Mouse (Mus musculus): Measurements from ENCODE around the gene Gm42420. TPM values are rescaled to one million over a fixed set of nuclear protein-coding genes. Genes with fewer than 3 reads are reported as not detected.
A peak's percentile ranks its signal among the peaks of the same experiment; 100 is the strongest.

Gene Gm42420
- polyA plus RNA-seq, 1 experiment = not detected

DNA sequence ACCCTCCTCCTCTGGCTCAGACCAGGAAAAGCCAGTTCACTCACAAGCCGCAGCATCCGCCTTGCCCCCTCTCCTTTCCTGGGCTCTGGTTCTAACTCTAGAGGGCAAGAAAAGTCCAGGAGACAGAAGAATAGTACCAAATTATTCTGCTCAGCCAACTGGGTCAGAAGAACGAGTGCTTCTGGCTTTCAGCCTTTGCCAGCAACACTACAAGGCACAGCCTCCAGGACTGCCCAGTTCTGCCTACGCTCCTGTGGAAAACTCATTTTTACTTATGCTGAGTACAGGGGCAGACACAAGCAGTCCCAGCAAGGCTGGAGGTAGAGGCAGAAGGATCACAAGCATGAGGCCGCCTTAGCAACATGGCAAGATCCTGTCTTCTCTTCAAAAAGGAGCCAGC lies 37.5 kb upstream of the Gm42420 start:
- Histone ChIP-seq H3K4me3 (ENCODE audit: insufficient read depth, low read length) (no peak overlapping the region), H3K4me1 (ENCODE audit: control insufficient read depth, insufficient read depth, low read length) (peaks cover 12% of the 10 kb centered on the region), H3K27ac (ENCODE audit: insufficient read depth, low read length) (no peak overlapping the region)
- TF ChIP-seq CTCF (IDR thresholded peaks at IDR 0.05; ENCODE audit: borderline replicate concordance, insufficient read depth, low read length) (no peak), POLR2A (IDR thresholded peaks at IDR 0.05; ENCODE audit: low read depth, low read length) (no peak)

DNA sequence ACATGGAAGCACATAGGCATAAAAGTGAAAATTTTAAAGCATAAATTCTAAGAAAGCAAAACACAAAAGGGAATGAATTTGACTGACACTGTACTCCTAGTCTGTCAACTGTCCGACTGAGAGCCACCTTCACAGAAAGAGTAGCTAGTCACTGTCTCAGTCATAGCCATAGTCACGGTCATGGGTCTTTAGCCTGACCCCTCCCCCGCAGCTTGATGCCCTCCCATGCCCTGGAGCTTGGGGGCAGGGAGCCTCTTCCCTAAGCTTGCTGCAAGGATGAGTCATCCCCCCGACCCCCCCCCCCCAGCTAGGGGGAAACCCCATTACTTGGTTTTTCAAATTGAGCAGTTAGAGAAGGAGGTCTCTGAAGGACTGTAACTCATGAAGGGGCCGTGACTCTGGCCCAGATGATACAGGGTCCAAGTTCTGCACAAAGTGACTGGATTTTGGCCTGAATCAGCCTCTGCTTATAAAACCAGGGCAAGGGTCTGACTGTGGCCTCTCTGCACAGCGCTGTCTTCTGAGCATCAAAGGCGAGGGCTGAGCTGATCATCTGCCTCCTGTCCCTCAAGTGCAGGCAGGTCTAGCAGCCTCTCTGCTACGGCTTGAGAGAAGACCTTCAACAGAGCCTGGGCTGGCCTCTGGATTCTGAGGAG lies 33.4 kb upstream of the Gm42420 start:
- Histone ChIP-seq H3K4me3 (ENCODE audit: insufficient read depth, low read length) (no peak overlapping the region), H3K27ac (ENCODE audit: insufficient read depth, low read length) (peak overlapping the region; percentile 15), H3K4me1 (ENCODE audit: control insufficient read depth, insufficient read depth, low read length) (0 out of 2 replicates have a peak, but pooled peaks cover 4% of the 10 kb centered on the region)
- TF ChIP-seq CTCF (IDR thresholded peaks at IDR 0.05; ENCODE audit: borderline replicate concordance, insufficient read depth, low read length) = no peak
- no peak for TF ChIP-seq POLR2A (IDR thresholded peaks at IDR 0.05; ENCODE audit: low read depth, low read length)

DNA sequence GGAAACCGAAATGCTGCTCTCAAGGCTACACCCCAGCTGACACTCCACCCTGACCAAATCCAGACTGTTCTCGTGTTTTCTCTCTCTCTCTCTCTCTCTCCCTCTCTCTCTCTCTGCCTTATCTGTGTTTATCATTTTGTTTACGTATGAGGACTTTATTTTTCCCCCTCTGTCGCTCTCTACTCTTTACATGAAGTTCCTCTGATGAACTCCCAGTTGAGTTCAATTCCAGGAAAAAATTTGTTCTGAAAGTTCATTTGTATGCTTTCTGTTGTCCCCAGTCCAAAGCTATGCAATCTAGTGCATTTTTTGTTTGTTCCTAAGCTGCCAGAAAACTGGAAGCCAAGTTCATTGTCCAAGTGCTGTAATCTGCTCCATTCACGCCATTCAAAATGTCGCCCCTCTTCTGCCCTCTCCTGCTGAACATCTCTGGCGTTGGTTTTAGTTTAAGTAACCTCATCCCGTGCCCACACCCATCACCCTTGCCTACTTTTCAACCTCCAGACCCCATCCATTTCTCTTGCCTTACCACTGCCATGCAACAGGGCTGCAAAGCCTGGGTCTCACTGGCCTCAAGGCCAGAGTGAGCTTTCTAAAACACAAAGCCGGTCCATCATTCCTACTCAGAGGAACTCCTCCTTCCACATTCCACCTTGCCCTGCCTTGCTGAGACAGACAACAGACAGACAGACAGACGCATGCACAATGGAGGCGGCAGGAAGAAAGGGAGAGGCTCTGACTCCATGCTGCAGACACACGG lies 30.5 kb upstream of the Gm42420 start:
- Histone ChIP-seq H3K4me1 (ENCODE audit: control insufficient read depth, insufficient read depth, low read length) (peaks cover 12% of the 10 kb centered on the region; the same call in 1 of the 2 replicates), H3K4me3 (ENCODE audit: insufficient read depth, low read length) (no peak overlapping the region), H3K27ac (ENCODE audit: insufficient read depth, low read length) (no peak overlapping the region)
- no peak for TF ChIP-seq CTCF (IDR thresholded peaks at IDR 0.05; ENCODE audit: borderline replicate concordance, insufficient read depth, low read length)
- TF ChIP-seq POLR2A (IDR thresholded peaks at IDR 0.05; ENCODE audit: low read depth, low read length) = no peak

DNA sequence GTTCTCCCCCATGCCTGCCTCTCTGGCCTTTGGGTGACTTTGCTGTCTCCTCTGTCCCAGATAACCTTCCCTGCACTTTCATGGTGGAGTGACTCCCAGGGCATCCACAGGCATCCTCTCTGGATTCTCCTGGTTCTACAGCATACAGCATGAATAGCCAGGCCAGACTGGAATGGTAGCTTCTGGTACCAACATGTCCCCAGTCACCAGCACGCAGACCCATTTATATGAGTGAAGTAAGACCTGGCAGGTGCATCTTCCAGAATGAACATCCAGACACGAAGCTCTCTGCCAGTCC lies 30.0 kb upstream of the Gm42420 start:
- H3K4me3 ChIP-seq (ENCODE audit: insufficient read depth, low read length) = no peak overlapping the region
- TF ChIP-seq POLR2A (IDR thresholded peaks at IDR 0.05; ENCODE audit: low read depth, low read length) = no peak
- no peak for TF ChIP-seq CTCF (IDR thresholded peaks at IDR 0.05; ENCODE audit: borderline replicate concordance, insufficient read depth, low read length)
- no peak overlapping the region for H3K27ac ChIP-seq (ENCODE audit: insufficient read depth, low read length)
- H3K4me1 ChIP-seq (ENCODE audit: control insufficient read depth, insufficient read depth, low read length) = peaks cover 12% of the 10 kb centered on the region; the same call in 1 of the 2 replicates

DNA sequence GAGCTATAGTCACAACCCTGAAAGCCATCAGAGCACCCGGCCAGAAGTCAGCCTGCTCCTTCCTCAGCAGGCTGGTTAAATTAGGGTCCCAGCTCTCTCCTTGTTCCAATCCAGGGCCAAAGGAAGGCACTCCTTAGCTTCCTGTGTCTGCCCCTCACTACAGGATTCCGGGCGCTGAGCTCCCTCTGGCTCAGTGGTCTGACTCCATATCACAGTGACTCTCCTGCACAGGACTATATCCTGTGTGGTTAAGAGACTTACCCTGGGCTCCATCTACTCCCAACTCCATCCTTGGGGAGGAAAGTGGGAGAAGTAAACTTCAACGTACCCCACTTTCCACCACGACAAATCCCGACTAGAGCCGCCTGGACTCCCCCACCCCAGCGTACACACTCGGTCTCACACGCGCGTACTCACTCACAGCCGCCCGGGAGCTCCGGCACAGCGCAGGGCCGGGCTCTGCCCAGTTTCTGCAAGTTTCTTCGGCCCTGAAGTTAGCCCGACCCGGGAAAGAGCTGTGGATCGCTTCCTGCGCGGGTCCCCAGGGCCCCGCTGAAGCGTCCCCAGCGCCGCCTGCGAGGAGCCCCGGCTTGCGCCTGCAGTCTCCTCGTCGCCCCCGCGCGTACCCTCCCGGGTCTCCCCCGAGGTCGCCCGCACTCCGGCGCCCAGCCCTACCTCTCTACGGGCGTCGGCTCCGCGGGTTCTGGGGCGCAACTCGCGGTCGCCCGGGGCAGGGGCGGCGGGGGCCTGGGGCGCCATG lies 28.5 kb upstream of the Gm42420 start:
- peak overlapping the region; percentile 65 for H3K27ac ChIP-seq (ENCODE audit: insufficient read depth, low read length)
- peaks cover 12% of the 10 kb centered on the region; the same call in 1 of the 2 replicates for H3K4me1 ChIP-seq (ENCODE audit: control insufficient read depth, insufficient read depth, low read length)
- H3K4me3 ChIP-seq (ENCODE audit: insufficient read depth, low read length) = peak overlapping the region; percentile 94
- no peak for TF ChIP-seq POLR2A (IDR thresholded peaks at IDR 0.05; ENCODE audit: low read depth, low read length)
- TF ChIP-seq CTCF (IDR thresholded peaks at IDR 0.05; ENCODE audit: borderline replicate concordance, insufficient read depth, low read length) = no peak

DNA sequence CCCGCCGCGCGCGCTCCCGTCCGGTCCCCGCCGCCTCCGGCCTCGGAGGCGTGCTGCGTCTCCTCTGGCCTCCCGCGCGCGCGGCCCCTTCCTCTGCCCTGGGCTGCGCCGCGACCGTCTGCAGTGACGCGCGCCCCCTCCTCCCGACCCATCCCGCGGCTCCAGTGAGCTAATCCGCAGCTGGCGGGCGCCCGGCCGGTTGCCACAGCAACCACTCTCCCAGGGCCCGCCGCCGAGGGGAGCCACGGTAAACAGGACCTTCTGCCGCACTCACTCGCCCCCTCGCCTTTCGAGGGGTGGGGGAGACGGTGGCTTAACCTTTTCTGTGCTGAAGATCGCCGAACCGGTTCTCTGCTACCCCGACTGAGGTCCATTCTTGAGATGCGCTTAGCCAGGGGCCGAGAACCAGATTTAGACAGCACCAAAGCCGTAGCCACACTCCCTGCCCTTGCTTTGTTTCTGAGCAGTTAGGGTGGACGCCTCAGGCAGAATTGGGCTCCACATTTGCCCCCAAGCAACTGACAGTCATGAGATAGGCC lies 27.8 kb upstream of the Gm42420 start, which contains the start of gene Dennd2a:
Gene Dennd2a (minus strand): TSS at position 145 of the 539 bp plus-strand sequence.
- Histone ChIP-seq H3K4me3 (ENCODE audit: insufficient read depth, low read length) (peak within 1 kb of the TSS; percentile 94), H3K4me1 (ENCODE audit: control insufficient read depth, insufficient read depth, low read length) (peaks cover 8% of the 10 kb centered on the region; the same call in 1 of the 2 replicates), H3K27ac (ENCODE audit: insufficient read depth, low read length) (peak within 1 kb of the TSS; percentile 65)
- TF ChIP-seq POLR2A (IDR thresholded peaks at IDR 0.05; ENCODE audit: low read depth, low read length) (peak; percentile 54; the same call in 1 of the 2 replicates), CTCF (IDR thresholded peaks at IDR 0.05; ENCODE audit: borderline replicate concordance, insufficient read depth, low read length) (no peak)

DNA sequence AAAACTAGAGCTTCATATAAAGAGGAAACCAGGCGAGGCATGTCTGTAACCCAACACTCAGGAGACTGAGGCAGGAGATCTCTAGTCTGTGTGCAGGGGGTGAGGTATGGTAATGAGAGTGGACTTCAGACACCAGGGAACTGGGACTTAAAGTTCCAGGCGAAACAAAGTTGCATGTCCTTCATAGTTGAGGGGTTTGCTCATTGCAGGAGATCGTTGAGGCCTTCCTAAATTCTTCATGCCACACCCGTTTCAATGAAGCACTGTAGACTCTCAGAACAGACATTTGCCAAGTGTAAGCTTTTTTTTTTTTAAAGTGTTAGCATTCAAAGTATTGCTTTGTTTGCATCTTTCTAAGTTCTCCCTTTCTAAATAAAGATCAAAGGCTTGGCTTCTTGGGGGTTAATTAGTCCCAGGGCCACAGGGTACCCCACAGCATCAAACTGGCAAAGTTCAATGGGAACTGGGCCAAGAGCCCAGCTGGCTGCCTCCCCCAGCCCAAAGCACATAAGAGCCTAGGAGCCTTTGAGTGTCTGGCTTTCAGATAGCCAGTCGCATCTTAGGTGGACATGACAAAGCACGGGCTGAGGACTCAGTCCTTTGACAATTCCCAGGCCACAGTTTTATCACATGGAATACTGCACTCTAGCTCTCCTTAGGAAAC lies 26.1 kb upstream of the Gm42420 start:
- Histone ChIP-seq H3K27ac (ENCODE audit: insufficient read depth, low read length) (peak overlapping the region; percentile 53; the same call in 1 of the 2 replicates), H3K4me1 (ENCODE audit: control insufficient read depth, insufficient read depth, low read length) (peaks cover 8% of the 10 kb centered on the region; the same call in 1 of the 2 replicates), H3K4me3 (ENCODE audit: insufficient read depth, low read length) (no peak overlapping the region)
- TF ChIP-seq POLR2A (IDR thresholded peaks at IDR 0.05; ENCODE audit: low read depth, low read length) (no peak), CTCF (IDR thresholded peaks at IDR 0.05; ENCODE audit: borderline replicate concordance, insufficient read depth, low read length) (no peak)

DNA sequence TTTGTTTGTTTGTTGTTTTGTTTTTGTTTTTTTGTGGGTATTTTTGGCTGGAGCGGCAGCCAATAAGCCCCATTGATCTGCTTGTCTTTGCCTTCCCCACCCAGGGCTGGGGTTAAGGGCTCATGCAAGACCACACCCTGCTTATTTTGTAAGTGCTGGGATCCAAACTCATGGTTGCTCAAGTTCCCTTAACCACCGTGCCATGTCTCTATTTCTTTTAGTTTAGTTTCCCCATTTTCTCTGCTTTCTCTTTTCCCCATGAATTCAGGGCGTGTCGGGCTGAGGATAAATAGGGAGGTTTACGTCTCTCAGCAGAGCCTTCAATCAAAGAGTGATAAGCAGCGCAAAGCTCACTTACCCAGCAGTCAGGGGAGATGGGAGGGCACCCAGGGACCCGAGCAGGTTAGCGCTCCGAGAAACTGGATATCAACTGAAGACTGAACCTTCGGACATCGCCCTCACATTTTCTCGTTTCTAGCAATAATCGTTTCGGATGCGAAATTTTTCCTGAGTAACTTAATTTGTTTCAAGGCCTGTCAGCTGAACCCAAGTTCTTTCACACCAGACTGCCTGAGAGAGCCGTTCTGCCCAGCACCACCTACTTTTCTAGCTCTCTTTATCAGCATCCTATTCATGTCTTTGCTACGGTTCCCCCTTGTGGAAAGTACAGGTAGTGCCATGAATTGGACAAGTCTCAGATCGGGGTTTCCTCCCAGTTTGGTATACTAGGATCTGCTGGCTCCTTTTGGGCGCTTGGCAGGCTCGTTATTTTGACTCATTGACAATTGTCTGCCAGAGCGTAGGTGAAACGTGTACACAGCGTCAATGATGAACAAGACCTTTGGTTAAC lies 23.2 kb upstream of the Gm42420 start:
- no peak for TF ChIP-seq CTCF (IDR thresholded peaks at IDR 0.05; ENCODE audit: borderline replicate concordance, insufficient read depth, low read length)
- TF ChIP-seq POLR2A (IDR thresholded peaks at IDR 0.05; ENCODE audit: low read depth, low read length) = no peak
- no peak overlapping the region for H3K4me3 ChIP-seq (ENCODE audit: insufficient read depth, low read length)
- no peak overlapping the region for H3K27ac ChIP-seq (ENCODE audit: insufficient read depth, low read length)
- H3K4me1 ChIP-seq (ENCODE audit: control insufficient read depth, insufficient read depth, low read length) = peaks cover 8% of the 10 kb centered on the region; the same call in 1 of the 2 replicates
